Mouse (Mus musculus) CH12.LX (cell line): ENCODE data around the gene Ccdc62. TPM values are rescaled to one million over a fixed set of nuclear protein-coding genes. Genes with fewer than 3 reads are reported as not detected.

Experiments used
- DNase-seq: peaks from one replicate; pipeline ENCODE4 v3.0.0-alpha.2; 2013; ENCODE audit errors: extremely low read depth
- H3K27ac ChIP-seq: 2 replicates; pipeline ENCODE4 v1.5.1; 2012; ENCODE audit warnings: low read depth, mild to moderate bottlenecking, control low read depth, moderate library complexity; ENCODE audit not compliant: insufficient read depth
- H3K27me3 ChIP-seq: replicated peaks from 2 replicates; pipeline ENCODE3; 2012; ENCODE audit warnings: inconsistent platforms
- H3K36me3 ChIP-seq, 2 experiments: replicated peaks in 1 of 2; 2 replicates each; pipeline versions ENCODE3 to v1.6.1; 2012; ENCODE audit warnings: inconsistent platforms in 1 of 2, low read length in 1 of 2, mild to moderate bottlenecking in 1 of 2, mixed read lengths in 1 of 2, moderate library complexity in 1 of 2; ENCODE audit not compliant: control insufficient read depth in 1 of 2, insufficient read depth in 1 of 2
- H3K4me1 ChIP-seq, 2 experiments: 2 replicates each; pipeline ENCODE4 v1.6.1; 2012; ENCODE audit warnings: inconsistent platforms in 1 of 2, moderate library complexity in 1 of 2; ENCODE audit not compliant: insufficient read depth in 2 of 2, control insufficient read depth in 1 of 2
- H3K4me2 ChIP-seq: 2 replicates; pipeline ENCODE4 v1.6.1; 2012; ENCODE audit warnings: low read depth, mild to moderate bottlenecking, control low read depth; ENCODE audit not compliant: poor library complexity, insufficient read depth, severe bottlenecking
- H3K4me3 ChIP-seq, 3 experiments: fragments of 150-350 bp in 1 of 3; sonication (generic) in 1 of 3; replicated peaks in 1 of 3; 2 replicates each; pipeline versions ENCODE3 to v1.5.1; 2011 to 2012; ENCODE audit warnings: low read depth in 2 of 3, low read length in 2 of 3, mild to moderate bottlenecking in 2 of 3, moderate library complexity in 2 of 3, control low read depth in 1 of 3, improper control_type of control experiment in 1 of 3, inconsistent platforms in 1 of 3, mixed read lengths in 1 of 3; ENCODE audit not compliant: poor library complexity in 1 of 3
- H3K79me2 ChIP-seq: replicated peaks from 2 replicates; pipeline ENCODE4 v1.6.1; 2012; ENCODE audit warnings: mild to moderate bottlenecking, moderate library complexity; ENCODE audit not compliant: control insufficient read depth, poor library complexity, insufficient read depth, severe bottlenecking; ENCODE audit errors: extremely low read depth
- H3K9ac ChIP-seq: 2 replicates; pipeline ENCODE4 v1.6.1; 2012; ENCODE audit warnings: low read depth, mild to moderate bottlenecking, control low read depth, moderate library complexity; ENCODE audit not compliant: insufficient read depth
- H3K9me3 ChIP-seq: replicated peaks from 2 replicates; pipeline ENCODE3; 2012; ENCODE audit warnings: low read length, inconsistent platforms, mixed read lengths
- BHLHE40 ChIP-seq: IDR thresholded peaks from 2 replicates; pipeline ENCODE4 v1.6.1; 2011; ENCODE audit warnings: mild to moderate bottlenecking, low read depth, low read length, improper control_type of control experiment
- E2F4 ChIP-seq: IDR thresholded peaks from 2 replicates; pipeline ENCODE4 v1.6.1; 2011; ENCODE audit warnings: low read depth, low read length, improper control_type of control experiment; ENCODE audit not compliant: insufficient replicate concordance
- ELF1 ChIP-seq: IDR thresholded peaks from 2 replicates; pipeline ENCODE4 v1.6.1; 2014; ENCODE audit warnings: low read depth, mild to moderate bottlenecking, inconsistent platforms, low read length, improper control_type of control experiment
- EP300 ChIP-seq: IDR thresholded peaks from 2 replicates; pipeline ENCODE4 v1.6.1; 2011; ENCODE audit warnings: low read length, improper control_type of control experiment
- GABPA ChIP-seq: IDR thresholded peaks from 2 replicates; pipeline ENCODE4 v1.6.1; 2012; ENCODE audit warnings: low read depth, low read length, improper control_type of control experiment, inconsistent platforms; ENCODE audit not compliant: insufficient replicate concordance
- IRF4 ChIP-seq: IDR thresholded peaks from 2 replicates; pipeline ENCODE4 v1.6.1; 2014; ENCODE audit warnings: low read depth, mild to moderate bottlenecking, inconsistent platforms, low read length, improper control_type of control experiment
- JUN ChIP-seq: IDR thresholded peaks from 2 replicates; pipeline ENCODE4 v1.6.1; 2011; ENCODE audit warnings: low read depth, mild to moderate bottlenecking, low read length, improper control_type of control experiment, moderate library complexity; ENCODE audit not compliant: insufficient read depth
- JUND ChIP-seq: conservative IDR thresholded peaks from 2 replicates; pipeline ENCODE4 v1.6.1; 2011; ENCODE audit warnings: low read depth, low read length, improper control_type of control experiment
- KAT2A ChIP-seq: IDR thresholded peaks from 2 replicates; pipeline ENCODE4 v1.6.1; 2012; ENCODE audit warnings: low read length, improper control_type of control experiment, inconsistent platforms; ENCODE audit not compliant: insufficient replicate concordance
- MAFK ChIP-seq: IDR thresholded peaks from 2 replicates; pipeline ENCODE4 v1.6.1; 2011; ENCODE audit warnings: low read length, improper control_type of control experiment; ENCODE audit not compliant: insufficient replicate concordance
- MAZ ChIP-seq: IDR thresholded peaks from 2 replicates; pipeline ENCODE4 v1.6.1; 2012; ENCODE audit warnings: low read depth, mild to moderate bottlenecking, inconsistent platforms, low read length, improper control_type of control experiment, moderate library complexity
- MXI1 ChIP-seq: IDR thresholded peaks from 2 replicates; pipeline ENCODE4 v1.6.1; 2011; ENCODE audit warnings: mild to moderate bottlenecking, low read depth, low read length, improper control_type of control experiment
- NELFE ChIP-seq: IDR thresholded peaks from 2 replicates; pipeline ENCODE4 v1.6.1; 2011; ENCODE audit warnings: low read depth, low read length, improper control_type of control experiment
- NRF1 ChIP-seq: IDR thresholded peaks from 2 replicates; pipeline ENCODE4 v1.6.1; 2014; ENCODE audit warnings: low read depth, mild to moderate bottlenecking, inconsistent platforms, low read length, improper control_type of control experiment, moderate library complexity
- POLR2A ChIP-seq: IDR thresholded peaks from 2 replicates; pipeline ENCODE4 v1.6.1; 2011; ENCODE audit warnings: low read depth, mild to moderate bottlenecking, improper control_type of control experiment, low read length
- RAD21 ChIP-seq: IDR thresholded peaks from 2 replicates; pipeline ENCODE4 v1.6.1; 2011; ENCODE audit warnings: low read depth, mild to moderate bottlenecking, low read length, improper control_type of control experiment, moderate library complexity
- SIN3A ChIP-seq: IDR thresholded peaks from 2 replicates; pipeline ENCODE4 v1.6.1; 2012; ENCODE audit warnings: low read length, improper control_type of control experiment, inconsistent platforms
- TBP ChIP-seq: conservative IDR thresholded peaks from 2 replicates; pipeline ENCODE4 v1.6.1; 2011; ENCODE audit warnings: low read depth, low read length, improper control_type of control experiment
- TCF12 ChIP-seq: IDR thresholded peaks from 2 replicates; pipeline ENCODE4 v1.6.1; 2014; ENCODE audit warnings: low read depth, mild to moderate bottlenecking, inconsistent platforms, low read length, improper control_type of control experiment
- UBTF ChIP-seq: IDR thresholded peaks from 2 replicates; pipeline ENCODE4 v1.6.1; 2012; ENCODE audit warnings: low read depth, mild to moderate bottlenecking, inconsistent platforms, low read length, improper control_type of control experiment, moderate library complexity
- USF1 ChIP-seq: IDR thresholded peaks from 2 replicates; pipeline ENCODE4 v1.6.1; 2014; ENCODE audit warnings: low read depth, mild to moderate bottlenecking, inconsistent platforms, low read length, improper control_type of control experiment
- ZC3H11A ChIP-seq: IDR thresholded peaks from 2 replicates; pipeline ENCODE4 v1.6.1; 2012; ENCODE audit warnings: low read depth, mild to moderate bottlenecking, inconsistent platforms, low read length, improper control_type of control experiment
- ZKSCAN1 ChIP-seq: IDR thresholded peaks from 2 replicates; pipeline ENCODE4 v1.6.1; 2012; ENCODE audit warnings: low read depth, inconsistent platforms, low read length, improper control_type of control experiment, borderline replicate concordance
- ZMIZ1 ChIP-seq: IDR thresholded peaks from 2 replicates; pipeline ENCODE4 v1.6.1; 2012; ENCODE audit warnings: low read depth, mild to moderate bottlenecking, inconsistent platforms, low read length, improper control_type of control experiment
- ZNF384 ChIP-seq: IDR thresholded peaks from 2 replicates; pipeline ENCODE4 v1.6.1; 2012; ENCODE audit warnings: low read depth, low read length, improper control_type of control experiment, inconsistent platforms
- dilution Hi-C: fragments of 300-500 bp; cut with MboI; formaldehyde crosslinking; loops from 2 replicates; pipeline ENCODE4 v1.14.3; 2020; ENCODE audit warnings: low sequenced_read_pairs; ENCODE audit not compliant: extremely low pct_unique_long_range_greater_than_20kb, extremely low pct_ligation_motif_present
- in situ Hi-C: fragments of 300-500 bp; cut with MboI; formaldehyde crosslinking; loops from 3 replicates; pipeline ENCODE4 v1.14.3; 2019; ENCODE audit warnings: low sequenced_read_pairs, low pct_ligation_motif_present, low pct_unique_long_range_greater_than_20kb, mixed read lengths
- polyA plus RNA-seq: library from polyadenylated mRNA; unstranded; fragments of >175 nt; gene quantifications from 2 replicates; pipeline ENCODE4 v1.2.1, GENCODE M21; 2012; ENCODE audit warnings: low read depth; ENCODE audit not compliant: insufficient read length
- total RNA-seq, 2 experiments: library from RNA; depleted of rRNA; stranded (reverse); fragments of 300-350 nt in 1 of 2; fragments of >200 nt in 1 of 2; gene quantifications; 2 replicates each; pipeline ENCODE4 v1.2.3; 2012 to 2014

The Ccdc62 gene
- total and polyA plus RNA-seq, 3 experiments, result 1.6 to 5.3 (median 2.0) TPM

- Histone ChIP-seq H3K4me2 (no peak overlapping the region), H3K79me2 (peaks cover 16% of the 10 kb centered on the region), H3K4me1 (peaks cover 54 to 94% of the 10 kb centered on the region in 2 experiments), H3K9me3 (no peaks in the 10 kb centered on the region), H3K27me3 (no peaks in the 10 kb centered on the region), H3K4me3 (no peak overlapping the region), H3K27ac (no peak overlapping the region), H3K36me3 (peaks cover 0 to 42% of the 10 kb centered on the region in 2 experiments), H3K9ac (no peak overlapping the region)
- no peak for DNase-seq
- in situ Hi-C loops (no loop called here), dilution Hi-C loops (no loop called here)
- TF ChIP-seq ZC3H11A (no peak), NELFE (no peak), USF1 (no peak), MAZ (no peak), IRF4 (no peak), MAFK (no peak), POLR2A (no peak), ZKSCAN1 (no peak), JUND (no peak), SIN3A (no peak), NRF1 (no peak), TBP (no peak), JUN (no peak), BHLHE40 (no peak), ELF1 (no peak), TCF12 (no peak), ZNF384 (no peak), GABPA (no peak), RAD21 (no peak)
Observed at GRCm38 (mm10) chr5:124017941-124018340, 87.5 kb downstream of the Ccdc62 start.

- no peak overlapping the region for H3K4me3 ChIP-seq
- H3K9ac ChIP-seq, result no peak overlapping the region
- H3K27ac ChIP-seq, result no peak overlapping the region
- H3K4me2 ChIP-seq, result no peak overlapping the region
- dilution Hi-C loops (no loop called here), in situ Hi-C loops (no loop called here)
- H3K79me2 ChIP-seq, result peaks cover 14% of the 10 kb centered on the region
- H3K36me3 ChIP-seq, result peaks cover 0 to 42% of the 10 kb centered on the region in 2 experiments
- peaks cover 53 to 94% of the 10 kb centered on the region in 2 experiments for H3K4me1 ChIP-seq
- H3K9me3 ChIP-seq, result no peaks in the 10 kb centered on the region
- no peaks in the 10 kb centered on the region for H3K27me3 ChIP-seq
- no peak for DNase-seq
- TF ChIP-seq KAT2A, result no peak
- no peak for TF ChIP-seq MAZ
- no peak for TF ChIP-seq JUND
- TF ChIP-seq E2F4, result no peak
- no peak for TF ChIP-seq SIN3A
- TF ChIP-seq JUN, result no peak
- TF ChIP-seq UBTF, result no peak
- no peak for TF ChIP-seq TCF12
- no peak for TF ChIP-seq POLR2A
- no peak for TF ChIP-seq ZNF384
- TF ChIP-seq NRF1, result no peak
- TF ChIP-seq NELFE, result no peak
- TF ChIP-seq RAD21, result no peak
- no peak for TF ChIP-seq MAFK
- TF ChIP-seq ZMIZ1, result no peak
- no peak for TF ChIP-seq EP300
- no peak for TF ChIP-seq ZC3H11A
- no peak for TF ChIP-seq MXI1
- no peak for TF ChIP-seq GABPA
Observed at GRCm38 (mm10) chr5:124018651-124019050, 88.2 kb downstream of the Ccdc62 start.
